Mouse (Mus musculus) heart, embryonic 14.5 days (tissue): ENCODE data around the gene Sgpl1. TPM values are rescaled to one million over a fixed set of nuclear protein-coding genes. Genes with fewer than 3 reads are reported as not detected.

ENCODE experiments used
- ATAC-seq: fragments of 200-750 bp; cut with Nextera tagmentation; 2 replicates; pipeline ENCODE4 v1.8.0; 2017; ENCODE audit warnings: low read depth, moderate TSS enrichment; ENCODE audit not compliant: insufficient number of reproducible peaks, insufficient read depth, low FRiP score
- H3K27ac ChIP-seq, 2 experiments: fragments of 200-500 bp in 1 of 2; fragments of 300-500 bp in 1 of 2; sonication (generic) in 1 of 2; replicated peaks in 1 of 2; 2 replicates each; pipeline ENCODE4 v1.5.1; 2012 to 2014; ENCODE audit warnings: low read depth in 2 of 2, low read length in 2 of 2, control low read depth in 1 of 2, mild to moderate bottlenecking in 1 of 2, mixed read lengths in 1 of 2; ENCODE audit not compliant: control insufficient read depth in 1 of 2, insufficient read depth in 1 of 2
- H3K27me3 ChIP-seq: fragments of 300-500 bp; sonication (generic); 2 replicates; pipeline ENCODE4 v1.6.1; 2014; ENCODE audit warnings: mild to moderate bottlenecking, low read length, control low read depth; ENCODE audit not compliant: control insufficient read depth, insufficient read depth
- H3K36me3 ChIP-seq: fragments of 300-500 bp; sonication (generic); 2 replicates; pipeline ENCODE4 v1.6.1; 2014; ENCODE audit warnings: mild to moderate bottlenecking, control low read depth, low read length, mixed read lengths; ENCODE audit not compliant: control insufficient read depth, insufficient read depth
- H3K4me1 ChIP-seq, 2 experiments: fragments of 200-500 bp in 1 of 2; fragments of 300-500 bp in 1 of 2; sonication (generic) in 1 of 2; 2 replicates each; pipeline ENCODE4 v1.6.1; 2012 to 2014; ENCODE audit warnings: low read length in 2 of 2, control low read depth in 1 of 2, mixed read lengths in 1 of 2; ENCODE audit not compliant: control insufficient read depth in 2 of 2, insufficient read depth in 2 of 2
- H3K4me2 ChIP-seq: fragments of 300-500 bp; sonication (generic); 2 replicates; pipeline ENCODE4 v1.6.1; 2014; ENCODE audit warnings: mild to moderate bottlenecking, low read length
- H3K4me3 ChIP-seq, 2 experiments: fragments of 200-500 bp in 1 of 2; fragments of 300-500 bp in 1 of 2; sonication (generic) in 1 of 2; 2 replicates each; pipeline ENCODE4 v1.5.1; 2012 to 2014; ENCODE audit warnings: low read length in 2 of 2, mild to moderate bottlenecking in 2 of 2, control low read depth in 1 of 2, low read depth in 1 of 2, moderate library complexity in 1 of 2; ENCODE audit not compliant: control insufficient read depth in 1 of 2, insufficient read depth in 1 of 2
- H3K9ac ChIP-seq: fragments of 300-500 bp; sonication (generic); 2 replicates; pipeline ENCODE4 v1.6.1; 2014; ENCODE audit warnings: mild to moderate bottlenecking, low read length
- H3K9me3 ChIP-seq: fragments of 300-500 bp; sonication (generic); 2 replicates; pipeline ENCODE4 v1.6.1; 2016; ENCODE audit warnings: low read length, control low read depth; ENCODE audit not compliant: control insufficient read depth
- WGBS: fragments of 180-500 bp; shearing (Covaris S2); extraction: QIAGEN DNeasy Blood & Tissue Kit; methylation state at CpG from one replicate; pipeline ENCODE4 v1.1.7; 2014; 5-methylcytosine and 5-hydroxymethylcytosine counted together
- polyA plus RNA-seq: library from polyadenylated mRNA; unstranded; fragments of >200 nt; fragmentation: Nextera tagmentation; extraction: Ambion mirVana; gene quantifications from 2 replicates; pipeline ENCODE4 v1.2.1, GENCODE M21; 2014

Sgpl1 gene
- polyA plus RNA-seq, 1 experiment from 2014 or later: 34.5 TPM

- Histone ChIP-seq H3K27me3 (peaks cover 21% of the 10 kb centered on the region), H3K9me3 (no peaks in the 10 kb centered on the region), H3K4me3 (no peak overlapping the region), H3K36me3 (no peaks in the 10 kb centered on the region), H3K27ac (no peak overlapping the region), H3K4me1 (peaks cover 0 to 3% of the 10 kb centered on the region in 2 experiments; a peak in 1 of 4 replicates), H3K4me2 (no peak overlapping the region), H3K9ac (no peak overlapping the region)
- 80% methylated on average over 8 of the region's 8 CpGs for WGBS
- ATAC-seq: no peak
Measured at GRCm38 (mm10) chr10:61178687-61179086, 31.2 kb upstream of the Sgpl1 start.

- H3K9ac ChIP-seq: no peak overlapping the region
- peaks cover 21% of the 10 kb centered on the region for H3K27me3 ChIP-seq
- H3K27ac ChIP-seq: no peak overlapping the region
- no peaks in the 10 kb centered on the region for H3K9me3 ChIP-seq
- H3K4me1 ChIP-seq: peaks cover 0 to 3% of the 10 kb centered on the region in 2 experiments; a peak in 1 of 4 replicates
- WGBS: 71% methylated on average over 4 of the region's 4 CpGs
- H3K36me3 ChIP-seq: no peaks in the 10 kb centered on the region
- H3K4me2 ChIP-seq: no peak overlapping the region
- no peak overlapping the region for H3K4me3 ChIP-seq
- no peak for ATAC-seq
Measured at GRCm38 (mm10) chr10:61177751-61178150, 30.2 kb upstream of the Sgpl1 start.

GRCm38 (mm10) chr10:61176221-61176790 lies 28.8 kb upstream of the Sgpl1 start:
- H3K4me2 ChIP-seq: peak overlapping the region; percentile 48
- H3K27ac ChIP-seq: no peak overlapping the region
- no peaks in the 10 kb centered on the region for H3K9me3 ChIP-seq
- peaks cover 0 to 3% of the 10 kb centered on the region in 2 experiments; a peak in 1 of 4 replicates for H3K4me1 ChIP-seq
- no peak overlapping the region for H3K4me3 ChIP-seq
- peaks cover 21% of the 10 kb centered on the region for H3K27me3 ChIP-seq
- 50% methylated on average over 7 of the region's 7 CpGs for WGBS
- 0 out of 2 replicates have a peak overlapping the region, but pooled peaks have one; percentile 25 for H3K9ac ChIP-seq
- no peaks in the 10 kb centered on the region for H3K36me3 ChIP-seq
- ATAC-seq: no peak

- H3K9ac ChIP-seq: peak overlapping the region; percentile 25; the same call in 1 of the 2 replicates
- 11% methylated on average over 24 of the region's 24 CpGs for WGBS
- H3K36me3 ChIP-seq: no peaks in the 10 kb centered on the region
- H3K27me3 ChIP-seq: peaks cover 21% of the 10 kb centered on the region
- no peak overlapping the region for H3K27ac ChIP-seq
- H3K4me3 ChIP-seq: no peak overlapping the region
- H3K4me1 ChIP-seq: peaks cover 0 to 3% of the 10 kb centered on the region in 2 experiments; a peak in 1 of 4 replicates
- no peak for ATAC-seq
- H3K9me3 ChIP-seq: no peaks in the 10 kb centered on the region
- H3K4me2 ChIP-seq: peak overlapping the region; percentile 48
Measured at GRCm38 (mm10) chr10:61175442-61176204, 28.1 kb upstream of the Sgpl1 start.

GRCm38 (mm10) chr10:61174711-61175441 lies 27.4 kb upstream of the Sgpl1 start:
- Histone ChIP-seq H3K27me3 (peaks cover 21% of the 10 kb centered on the region), H3K4me2 (no peak overlapping the region)
- no peak for ATAC-seq

GRCm38 (mm10) chr10:61172496-61172895 lies 25.0 kb upstream of the Sgpl1 start:
- Histone ChIP-seq H3K4me1 (peaks cover 0 to 3% of the 10 kb centered on the region in 2 experiments; a peak in 1 of 4 replicates), H3K9me3 (no peaks in the 10 kb centered on the region), H3K4me2 (no peak overlapping the region), H3K27me3 (peaks cover 21% of the 10 kb centered on the region), H3K9ac (no peak overlapping the region), H3K36me3 (no peaks in the 10 kb centered on the region), H3K27ac (no peak overlapping the region), H3K4me3 (no peak overlapping the region)
- ATAC-seq: no peak
- WGBS: 77% methylated on average over 4 of the region's 4 CpGs

More at GRCm38 (mm10) chr10:61174711-61175441, 27.4 kb upstream of the Sgpl1 start:
- Histone ChIP-seq H3K4me3 (no peak overlapping the region), H3K9ac (no peak overlapping the region), H3K9me3 (no peaks in the 10 kb centered on the region), H3K27ac (no peak overlapping the region), H3K36me3 (no peaks in the 10 kb centered on the region), H3K4me1 (peaks cover 0 to 3% of the 10 kb centered on the region in 2 experiments; a peak in 1 of 4 replicates)
- 27% methylated on average over 13 of the region's 13 CpGs for WGBS

GRCm38 (mm10) chr10:61171654-61172053 lies 24.2 kb upstream of the Sgpl1 start, which contains the start of gene Tbata:
Gene Tbata, plus strand, starts transcription at chr10:61171954.
- Histone ChIP-seq H3K36me3 (no peaks in the 10 kb centered on the region), H3K4me2 (no peak within 1 kb of the TSS), H3K27me3 (peaks cover 18% of the 10 kb centered on the region), H3K9me3 (no peaks in the 10 kb centered on the region), H3K27ac (no peak within 1 kb of the TSS), H3K9ac (no peak within 1 kb of the TSS), H3K4me1 (peaks cover 0 to 3% of the 10 kb centered on the region in 2 experiments; a peak in 1 of 4 replicates), H3K4me3 (no peak within 1 kb of the TSS)
- ATAC-seq: no peak
- WGBS: 48% methylated on average over 3 of the region's 3 CpGs
